Mouse (Mus musculus) small intestine, adult 2 months (tissue): ENCODE data around the gene Mdm4.

Source experiments
- CTCF ChIP-seq: fragments of 200-500 bp; IDR thresholded peaks from 2 replicates; pipeline ENCODE4 v1.5.1; 2012; ENCODE audit warnings: low read depth, mild to moderate bottlenecking, control low read depth, inconsistent platforms, low read length, moderate library complexity, mixed read lengths; ENCODE audit not compliant: insufficient replicate concordance, insufficient read length; ENCODE audit errors: extremely low read depth
- POLR2A ChIP-seq: fragments of 200-500 bp; IDR thresholded peaks from 2 replicates; pipeline ENCODE4 v1.6.1; 2012; ENCODE audit warnings: low read depth, mild to moderate bottlenecking, control low read depth, inconsistent platforms, low read length, moderate library complexity

DNA sequence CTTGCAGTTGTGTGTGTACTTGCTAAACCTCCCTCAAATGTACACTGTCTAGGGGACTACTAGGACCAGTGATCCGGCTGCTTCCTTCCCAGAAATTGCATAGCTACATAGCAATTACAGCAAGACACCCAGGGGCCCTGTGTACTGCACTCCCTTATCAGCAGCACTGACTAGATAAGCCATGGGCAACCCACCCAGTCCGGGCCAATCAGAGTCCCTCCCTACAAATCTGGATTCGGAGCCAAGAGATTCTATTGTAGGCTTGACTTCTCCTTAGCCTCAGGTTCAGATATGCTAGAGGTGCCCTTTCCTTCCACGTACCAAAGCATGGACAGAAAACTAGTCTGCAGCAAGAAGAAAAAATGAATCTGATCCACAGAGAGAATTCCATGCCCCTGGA, 65.7 kb downstream of the Mdm4 start:
- TF ChIP-seq POLR2A (no peak), CTCF (no peak)
